Mouse (Mus musculus) kidney, embryonic 15.5 days (tissue): ENCODE results near the gene Igsf9b. TPM values are rescaled to one million over a fixed set of nuclear protein-coding genes. Genes with fewer than 3 reads are reported as not detected.

Experiments used
- ATAC-seq: fragments of 200-750 bp; cut with Nextera tagmentation; replicated peaks from 2 replicates; pipeline ENCODE4 v1.8.0; 2017; ENCODE audit warnings: moderate TSS enrichment; ENCODE audit not compliant: low FRiP score
- H3K27ac ChIP-seq: fragments of 300-500 bp; sonication (generic); 2 replicates; pipeline ENCODE4 v1.5.1; 2015; ENCODE audit warnings: mild to moderate bottlenecking, inconsistent platforms
- H3K27me3 ChIP-seq: fragments of 300-500 bp; sonication (generic); 2 replicates; pipeline ENCODE4 v1.6.1; 2015; ENCODE audit warnings: inconsistent platforms
- H3K36me3 ChIP-seq: fragments of 300-500 bp; sonication (generic); 2 replicates; pipeline ENCODE4 v1.6.1; 2015; ENCODE audit warnings: inconsistent platforms
- H3K4me1 ChIP-seq: fragments of 300-500 bp; sonication (generic); 2 replicates; pipeline ENCODE4 v1.6.1; 2015; ENCODE audit warnings: inconsistent platforms
- H3K4me2 ChIP-seq: fragments of 300-500 bp; sonication (generic); 2 replicates; pipeline ENCODE4 v1.6.1; 2015; ENCODE audit warnings: moderate library complexity, mild to moderate bottlenecking, inconsistent platforms
- H3K4me3 ChIP-seq: fragments of 300-500 bp; sonication (generic); replicated peaks from 2 replicates; pipeline ENCODE4 v1.5.1; 2015; ENCODE audit warnings: mild to moderate bottlenecking, inconsistent platforms
- H3K9ac ChIP-seq: fragments of 300-500 bp; sonication (generic); 2 replicates; pipeline ENCODE4 v1.6.1; 2015; ENCODE audit warnings: mild to moderate bottlenecking, inconsistent platforms
- H3K9me3 ChIP-seq: fragments of 300-500 bp; sonication (generic); replicated peaks from 2 replicates; pipeline ENCODE4 v1.6.1; 2016; ENCODE audit warnings: inconsistent platforms
- WGBS: fragments of 180-500 bp; shearing (Covaris S2); methylation state at CpG from one replicate; pipeline ENCODE4 v1.1.7; 2015; ENCODE audit warnings: mixed read lengths; 5-methylcytosine and 5-hydroxymethylcytosine counted together
- polyA plus RNA-seq: library from polyadenylated mRNA; unstranded; fragments of >200 nt; fragmentation: Nextera tagmentation; extraction: Ambion mirVana; gene quantifications from 2 replicates; pipeline ENCODE4 v1.2.1, GENCODE M21; 2015

Gene Igsf9b
- 2.5 and 2.7 TPM in 2 replicates for polyA plus RNA-seq

DNA sequence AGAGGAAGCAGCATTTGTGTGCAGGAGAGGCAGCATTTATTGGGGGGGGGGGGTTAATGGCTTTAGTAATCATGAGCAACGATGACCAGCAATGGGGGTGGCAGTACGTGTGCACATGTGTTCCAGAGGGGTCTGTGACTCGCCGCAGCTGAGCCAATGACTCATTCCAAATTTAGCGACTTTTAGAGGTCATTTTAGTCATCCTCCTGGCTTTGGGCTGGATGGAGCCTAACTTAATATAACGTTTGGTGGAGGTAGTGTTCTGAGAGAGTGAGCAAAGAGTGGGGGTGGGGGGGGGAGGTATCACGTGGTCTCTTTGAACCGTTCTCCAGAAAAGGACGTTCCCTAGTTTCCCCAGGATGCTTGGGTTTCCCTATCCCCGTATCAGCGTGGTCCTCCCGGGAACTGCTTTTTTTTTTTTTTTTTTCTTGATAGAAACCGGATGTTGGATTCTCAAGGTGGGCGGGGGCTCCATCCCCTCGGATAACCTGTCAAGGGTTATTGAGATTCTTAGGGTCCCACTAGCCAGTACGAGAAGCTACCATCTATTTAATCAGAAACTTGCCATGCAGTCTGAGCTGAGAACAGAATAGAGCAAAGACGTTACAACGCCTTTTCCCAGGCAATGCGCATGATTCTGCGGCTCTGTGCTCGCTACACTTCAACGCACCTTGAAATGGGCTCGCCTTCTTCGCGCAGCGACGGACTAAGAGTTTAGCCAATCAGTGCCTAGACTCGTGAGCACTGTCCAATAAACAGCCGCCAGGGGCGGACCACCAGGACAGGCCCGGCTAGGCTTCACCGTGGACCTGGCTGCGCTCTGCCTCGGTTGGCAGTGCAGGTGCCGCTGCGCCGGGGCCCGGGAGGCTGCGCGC, at the start of gene Igsf9b:
Gene Igsf9b (plus strand): TSS at position 794 of the 875 bp plus-strand sequence.
- H3K27me3 ChIP-seq: peaks cover 58% of the 10 kb centered on the region
- 0 out of 2 replicates have a peak within 1 kb of the TSS, but pooled peaks have one; percentile 54 for H3K27ac ChIP-seq
- peaks cover 33% of the 10 kb centered on the region for H3K4me1 ChIP-seq
- H3K9ac ChIP-seq: peak within 1 kb of the TSS; percentile 33
- peak within 1 kb of the TSS; percentile 89 for H3K4me2 ChIP-seq
- peak; percentile 99 for ATAC-seq
- H3K36me3 ChIP-seq: no peaks in the 10 kb centered on the region
- WGBS: under 1% methylated on average over 40 of the region's 40 CpGs
- no peaks in the 10 kb centered on the region for H3K9me3 ChIP-seq
- H3K4me3 ChIP-seq: peak within 1 kb of the TSS; percentile 74

GRCm38 (mm10) chr9:27252034-27252714, 46.8 kb upstream of the Igsf9b start:
- Histone ChIP-seq H3K4me2 (no peak overlapping the region), H3K27me3 (peaks cover 3% of the 10 kb centered on the region; the same call in 1 of the 2 replicates), H3K36me3 (no peaks in the 10 kb centered on the region), H3K9ac (no peak overlapping the region), H3K27ac (no peak overlapping the region), H3K9me3 (no peaks in the 10 kb centered on the region), H3K4me3 (no peak overlapping the region), H3K4me1 (no peaks in the 10 kb centered on the region)
- no peak for ATAC-seq
- 71% methylated on average over 7 of the region's 7 CpGs for WGBS

DNA sequence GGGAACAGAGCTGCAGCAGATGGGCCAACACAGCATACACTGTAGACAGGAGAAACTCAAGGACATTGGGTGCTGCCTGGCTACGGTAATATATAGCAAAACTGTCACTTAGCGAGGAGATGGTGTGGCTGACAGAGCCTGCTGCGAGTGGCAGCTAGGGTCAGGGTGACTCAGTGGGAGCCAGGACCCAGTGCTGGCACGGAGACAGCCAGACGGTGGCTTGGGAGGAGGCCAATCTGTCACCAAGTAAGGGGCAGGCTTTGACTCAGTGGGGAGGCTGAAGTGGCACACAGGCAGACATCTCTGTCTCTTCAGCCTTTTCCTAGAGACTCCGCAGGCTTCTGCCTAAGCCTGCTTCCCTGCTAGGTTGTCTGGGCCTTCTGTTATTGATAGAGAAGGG, 42.5 kb upstream of the Igsf9b start:
- Histone ChIP-seq H3K4me1 (no peaks in the 10 kb centered on the region), H3K36me3 (no peaks in the 10 kb centered on the region), H3K4me2 (no peak overlapping the region), H3K27ac (no peak overlapping the region), H3K9ac (no peak overlapping the region), H3K27me3 (no peaks in the 10 kb centered on the region), H3K9me3 (no peaks in the 10 kb centered on the region), H3K4me3 (no peak overlapping the region)
- 81% methylated on average over 6 of the region's 6 CpGs for WGBS
- ATAC-seq: no peak

DNA sequence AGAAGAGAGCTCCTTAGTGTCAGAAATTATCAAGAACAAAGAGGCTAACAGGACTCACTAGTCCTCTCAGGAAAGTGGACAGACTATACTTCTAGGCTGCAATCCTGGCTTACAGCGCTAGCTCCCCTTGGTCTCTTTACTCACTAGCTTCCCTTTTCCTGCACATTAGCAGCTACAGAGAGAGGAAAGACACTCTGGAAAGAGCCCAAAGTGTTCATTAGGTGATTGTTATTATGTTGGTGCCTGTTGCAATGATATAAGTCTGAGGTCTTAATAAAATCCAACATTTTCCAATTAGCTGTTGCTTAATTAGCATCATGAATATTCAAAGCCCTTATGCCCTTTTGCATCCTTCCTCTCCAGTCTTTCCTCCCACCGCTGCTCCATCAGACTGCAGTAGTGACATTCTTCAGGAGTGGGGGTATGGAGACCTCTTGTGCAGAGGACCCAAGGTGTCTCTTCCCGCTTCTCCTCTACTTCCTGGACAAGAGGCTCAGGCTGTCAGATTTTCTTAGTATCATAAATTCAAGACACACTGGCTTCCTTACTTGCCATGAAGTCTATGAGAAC, 38.5 kb upstream of the Igsf9b start:
- Histone ChIP-seq H3K4me2 (no peak overlapping the region), H3K9me3 (no peaks in the 10 kb centered on the region), H3K27me3 (no peaks in the 10 kb centered on the region), H3K4me1 (no peaks in the 10 kb centered on the region), H3K4me3 (no peak overlapping the region), H3K36me3 (no peaks in the 10 kb centered on the region), H3K9ac (no peak overlapping the region), H3K27ac (no peak overlapping the region)
- ATAC-seq: no peak
- 68% methylated on average over 3 of the region's 3 CpGs for WGBS

DNA sequence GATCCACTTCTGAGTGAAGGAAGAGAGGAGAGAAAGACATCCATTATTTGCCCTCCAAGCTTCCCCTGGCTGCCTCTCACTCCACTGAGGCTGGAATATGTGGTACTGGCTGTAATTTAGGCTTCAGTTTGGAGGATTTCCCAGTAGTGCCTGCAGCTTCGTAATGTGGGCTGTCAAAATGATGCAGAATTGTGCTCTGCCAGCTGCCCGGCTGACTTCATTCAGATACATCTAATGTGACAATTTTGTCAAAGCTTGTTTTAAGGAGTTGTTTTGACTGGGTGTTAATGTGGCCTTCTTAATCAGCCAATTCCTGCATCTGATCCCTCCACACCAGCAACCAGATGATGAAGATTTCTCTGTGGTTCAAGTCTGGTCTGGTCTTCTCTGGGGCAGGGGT, 37.1 kb upstream of the Igsf9b start:
- whole genome bisulfite sequencing: 68% methylated on average over 2 of the region's 2 CpGs
- H3K27me3 ChIP-seq: no peaks in the 10 kb centered on the region
- H3K4me1 ChIP-seq: no peaks in the 10 kb centered on the region
- H3K4me3 ChIP-seq: no peak overlapping the region
- ATAC-seq: no peak
- no peaks in the 10 kb centered on the region for H3K36me3 ChIP-seq
- no peak overlapping the region for H3K27ac ChIP-seq
- no peak overlapping the region for H3K4me2 ChIP-seq
- H3K9ac ChIP-seq: no peak overlapping the region
- no peaks in the 10 kb centered on the region for H3K9me3 ChIP-seq

DNA sequence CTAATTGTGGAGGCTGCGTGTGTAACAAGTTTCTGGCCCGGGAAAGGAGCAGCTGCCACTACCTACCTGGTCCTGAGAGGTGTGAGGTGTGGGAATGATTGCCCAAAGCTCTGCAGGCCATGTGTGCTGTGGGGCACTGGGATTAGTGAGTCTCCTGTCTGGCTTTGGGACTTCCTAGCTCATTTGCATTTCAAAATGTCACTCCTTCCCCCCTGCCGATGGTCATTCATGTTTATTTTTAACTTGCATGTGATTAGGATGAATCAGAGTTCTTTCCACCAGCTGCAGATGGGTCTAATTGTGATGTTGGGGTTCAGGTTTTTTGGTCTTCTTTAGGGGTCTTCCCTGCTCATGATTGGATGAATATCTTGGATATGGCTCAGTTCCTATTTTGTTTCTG, 34.0 kb upstream of the Igsf9b start:
- H3K27me3 ChIP-seq: no peaks in the 10 kb centered on the region

DNA sequence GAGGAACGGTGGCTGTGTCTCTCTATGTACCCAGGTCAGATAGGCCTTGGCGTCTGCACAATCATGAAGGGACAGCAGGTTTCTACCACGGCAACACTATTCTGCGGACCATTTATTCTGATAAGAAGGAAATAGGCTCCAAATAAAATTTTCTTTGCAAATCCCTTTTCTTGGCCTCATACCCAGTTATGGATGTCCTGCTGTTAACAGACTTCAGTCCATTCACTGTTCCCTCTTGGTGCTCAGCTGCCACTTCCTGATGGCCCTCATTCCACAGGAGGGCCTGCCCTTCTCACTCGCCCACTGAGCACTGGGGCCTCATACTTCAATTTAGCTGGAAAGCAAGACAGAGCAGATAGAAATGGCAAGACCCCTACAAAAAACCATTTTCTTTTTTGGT, 31.1 kb upstream of the Igsf9b start:
- H3K9ac ChIP-seq: no peak overlapping the region
- no peaks in the 10 kb centered on the region for H3K27me3 ChIP-seq
- no peak for ATAC-seq
- H3K27ac ChIP-seq: no peak overlapping the region
- 89% methylated on average over 5 of the region's 5 CpGs for WGBS
- H3K4me2 ChIP-seq: no peak overlapping the region
- no peaks in the 10 kb centered on the region for H3K36me3 ChIP-seq
- H3K4me1 ChIP-seq: no peaks in the 10 kb centered on the region
- H3K9me3 ChIP-seq: no peaks in the 10 kb centered on the region
- H3K4me3 ChIP-seq: no peak overlapping the region

More for the DNA sequence above, 34.0 kb upstream of the Igsf9b start:
- Histone ChIP-seq H3K4me1 (no peaks in the 10 kb centered on the region), H3K4me2 (no peak overlapping the region), H3K9me3 (no peaks in the 10 kb centered on the region), H3K27ac (no peak overlapping the region), H3K9ac (no peak overlapping the region), H3K4me3 (no peak overlapping the region), H3K36me3 (no peaks in the 10 kb centered on the region)
- no peak for ATAC-seq
- 65% methylated on average over 3 of the region's 3 CpGs for WGBS

DNA sequence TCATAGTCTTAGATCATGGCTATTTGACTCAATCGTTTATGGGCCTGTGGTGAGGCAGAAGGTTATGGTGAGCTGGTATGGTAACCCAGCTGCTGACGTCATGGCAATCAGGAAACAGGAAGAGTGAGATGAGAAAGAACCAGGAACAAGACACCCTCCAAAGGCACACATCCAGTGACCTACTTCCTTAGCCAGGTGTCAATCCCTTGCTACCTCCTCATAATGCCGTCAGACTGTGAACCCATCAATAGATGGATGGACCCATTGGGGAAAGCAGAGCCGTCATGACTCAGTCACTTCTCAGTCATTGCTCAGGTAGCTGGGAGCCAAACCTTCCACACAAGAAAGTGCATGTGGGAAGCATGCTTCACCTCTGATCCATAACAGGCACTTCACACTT, 30.5 kb upstream of the Igsf9b start:
- H3K9ac ChIP-seq: no peak overlapping the region
- no peaks in the 10 kb centered on the region for H3K9me3 ChIP-seq
- H3K27ac ChIP-seq: no peak overlapping the region
- no peaks in the 10 kb centered on the region for H3K27me3 ChIP-seq
- no peak overlapping the region for H3K4me3 ChIP-seq
- WGBS: 79% methylated on average over 4 of the region's 4 CpGs
- H3K4me2 ChIP-seq: no peak overlapping the region
- H3K4me1 ChIP-seq: no peaks in the 10 kb centered on the region
- H3K36me3 ChIP-seq: no peaks in the 10 kb centered on the region
- no peak for ATAC-seq

- Histone ChIP-seq H3K4me1 (no peaks in the 10 kb centered on the region), H3K4me2 (no peak overlapping the region), H3K27ac (no peak overlapping the region), H3K9me3 (no peaks in the 10 kb centered on the region), H3K4me3 (no peak overlapping the region), H3K9ac (no peak overlapping the region), H3K36me3 (no peaks in the 10 kb centered on the region), H3K27me3 (no peaks in the 10 kb centered on the region)
- 80% methylated on average over 4 of the region's 4 CpGs for WGBS
- ATAC-seq: no peak
Measured at GRCm38 (mm10) chr9:27269322-27269721, 29.7 kb upstream of the Igsf9b start.

- Histone ChIP-seq H3K36me3 (no peaks in the 10 kb centered on the region), H3K4me1 (no peaks in the 10 kb centered on the region), H3K27ac (no peak overlapping the region), H3K4me3 (no peak overlapping the region), H3K9ac (no peak overlapping the region), H3K9me3 (no peaks in the 10 kb centered on the region), H3K27me3 (no peaks in the 10 kb centered on the region), H3K4me2 (no peak overlapping the region)
- no peak for ATAC-seq
- WGBS: 77% methylated on average over 2 of the region's 2 CpGs
Measured at GRCm38 (mm10) chr9:27269904-27270303, 29.1 kb upstream of the Igsf9b start.

DNA sequence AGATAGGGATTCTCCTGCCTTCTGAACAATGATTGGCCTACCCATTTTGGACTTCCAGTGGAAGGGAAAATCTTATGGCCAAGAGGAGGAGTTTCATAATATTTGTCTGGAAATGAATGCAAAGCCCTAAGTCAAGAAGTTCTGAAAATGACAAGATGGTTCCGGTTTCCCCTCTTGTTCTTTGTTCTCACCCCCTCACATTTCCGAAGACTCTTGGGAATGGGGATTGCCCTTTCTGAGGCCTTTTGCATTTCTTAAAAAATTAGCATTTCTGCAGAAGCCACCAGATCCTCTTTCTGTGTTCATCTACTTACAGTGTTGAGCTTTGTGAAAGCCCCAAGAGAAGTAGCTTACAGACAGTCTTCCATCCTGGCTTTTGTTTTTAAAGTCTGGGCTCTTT, 27.1 kb upstream of the Igsf9b start:
- H3K27me3 ChIP-seq: 0 out of 2 replicates have a peak, but pooled peaks cover 4% of the 10 kb centered on the region
- ATAC-seq: no peak
- H3K4me2 ChIP-seq: no peak overlapping the region
- H3K9me3 ChIP-seq: no peaks in the 10 kb centered on the region
- no peak overlapping the region for H3K9ac ChIP-seq
- no peak overlapping the region for H3K27ac ChIP-seq
- no peaks in the 10 kb centered on the region for H3K4me1 ChIP-seq
- H3K4me3 ChIP-seq: no peak overlapping the region
- no peaks in the 10 kb centered on the region for H3K36me3 ChIP-seq
- WGBS: 88% methylated on average over 2 of the region's 2 CpGs

DNA sequence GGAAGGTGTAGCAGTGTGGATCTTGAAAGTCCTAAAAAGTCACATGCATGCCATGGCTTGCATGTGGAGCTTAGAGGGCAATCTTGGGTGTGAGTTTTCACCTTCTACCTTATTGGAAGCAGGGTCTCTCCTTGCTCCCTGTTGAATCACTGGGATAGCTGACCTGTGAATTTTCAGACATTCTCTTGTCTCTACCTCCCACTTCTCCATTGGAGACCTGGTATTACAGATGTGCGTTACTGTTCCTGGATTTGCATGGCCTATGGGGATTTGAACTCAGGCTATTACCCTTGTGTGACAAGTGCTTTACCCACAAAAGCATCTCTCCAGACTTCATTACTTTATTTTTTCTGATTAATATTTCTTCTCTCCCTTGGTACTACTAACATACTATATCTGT, 26.1 kb upstream of the Igsf9b start:
- no peaks in the 10 kb centered on the region for H3K9me3 ChIP-seq
- 91% methylated on average over 1 of the region's 1 CpGs for WGBS
- no peak overlapping the region for H3K9ac ChIP-seq
- no peak for ATAC-seq
- 0 out of 2 replicates have a peak, but pooled peaks cover 4% of the 10 kb centered on the region for H3K27me3 ChIP-seq
- no peak overlapping the region for H3K27ac ChIP-seq
- no peaks in the 10 kb centered on the region for H3K4me1 ChIP-seq
- H3K4me3 ChIP-seq: no peak overlapping the region
- H3K36me3 ChIP-seq: no peaks in the 10 kb centered on the region
- no peak overlapping the region for H3K4me2 ChIP-seq
